Mouse (Mus musculus): ENCODE measurements around the gene Mocs2.

Gene Mocs2

DNA sequence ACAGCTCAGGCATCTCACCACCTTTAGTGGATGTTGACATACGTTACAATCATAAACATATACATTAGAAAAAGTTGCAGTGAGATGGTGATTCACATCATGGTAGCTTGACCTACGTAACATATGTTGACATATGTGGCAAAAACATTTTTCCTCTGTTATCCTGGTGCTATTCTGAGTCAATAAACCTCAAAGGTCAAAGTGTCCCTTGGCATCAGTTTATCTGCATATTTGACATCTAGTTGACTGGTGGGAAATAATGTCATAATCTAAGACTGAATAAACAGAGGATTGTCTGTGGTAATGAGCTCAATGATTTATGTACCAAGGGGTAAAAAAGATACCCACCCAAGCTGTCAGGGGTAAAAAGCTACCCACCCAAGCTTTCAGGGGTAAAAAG is 35.1 kb downstream of the Mocs2 start:
- in situ Hi-C loops (cut with MboI, MseI) = no loop called here

- in situ Hi-C loops (cut with MboI, MseI) = no loop called here
Measured at GRCm38 (mm10) chr13:114854023-114854422, 36.0 kb downstream of the Mocs2 start.

GRCm38 (mm10) chr13:114854428-114854827 is 36.4 kb downstream of the Mocs2 start:
- in situ Hi-C loops (cut with MboI, MseI) = no loop called here

DNA sequence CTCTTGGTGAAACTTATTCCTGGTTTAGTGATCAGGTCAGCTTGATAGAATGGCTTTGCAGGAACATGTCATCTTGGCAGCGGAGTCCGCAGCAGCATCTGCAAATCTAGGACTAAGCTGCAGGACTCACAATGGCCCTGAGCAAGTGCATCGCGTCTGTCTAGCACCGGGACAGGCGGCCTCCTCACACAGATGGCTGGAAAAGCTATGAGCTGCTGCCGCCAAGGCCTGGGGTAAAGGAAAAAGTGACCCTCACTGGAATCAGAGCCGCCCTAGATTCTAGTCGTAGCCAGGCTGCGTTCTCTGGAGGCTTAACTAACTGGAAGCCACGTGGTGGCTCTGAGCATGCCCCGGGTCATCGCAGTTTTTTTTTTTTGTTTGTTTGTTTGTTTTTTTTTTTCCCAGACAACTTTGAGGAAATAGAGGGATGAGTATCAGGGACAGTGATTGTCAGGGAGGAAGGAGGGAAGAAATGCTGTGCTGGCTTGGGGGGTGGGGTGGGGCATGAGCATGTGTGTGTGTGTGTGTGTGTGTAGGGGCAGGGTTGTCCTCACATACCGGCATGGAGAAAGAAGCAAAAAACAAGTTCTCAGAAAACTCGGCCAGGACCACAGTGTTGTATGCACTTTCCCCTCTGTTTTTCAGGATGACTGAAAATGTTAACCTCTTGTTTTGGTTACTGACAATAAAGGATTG is 37.7 kb downstream of the Mocs2 start:
- in situ Hi-C loops (cut with MboI, MseI) = no loop called here

- in situ Hi-C loops (cut with MboI, MseI) = no loop called here
Measured at GRCm38 (mm10) chr13:114856269-114856627, 38.2 kb downstream of the Mocs2 start.

- in situ Hi-C loops (cut with MboI, MseI) = no loop called here
Measured at GRCm38 (mm10) chr13:114857525-114857924, 39.5 kb downstream of the Mocs2 start.

DNA sequence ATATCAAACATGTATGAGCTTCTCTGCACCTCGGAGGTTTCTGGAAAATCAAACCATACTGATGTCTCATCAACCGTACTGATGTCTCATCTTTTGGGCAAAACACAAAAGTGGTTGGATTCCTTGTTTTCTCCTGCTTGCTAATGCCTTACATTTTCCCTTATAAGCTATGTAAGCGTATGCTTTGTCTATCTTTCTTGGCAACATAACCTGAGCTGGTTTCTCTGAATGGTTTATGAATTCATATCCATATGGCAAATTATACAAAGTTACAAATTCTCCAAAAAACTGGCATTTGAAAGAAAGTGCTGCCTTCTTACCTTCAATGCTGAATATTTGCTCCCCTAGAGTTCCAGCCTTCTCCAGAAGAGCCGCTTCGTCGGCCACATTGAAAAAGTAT is 56.7 kb downstream of the Mocs2 start:
- in situ Hi-C loops (cut with MboI, MseI) = no loop called here

- in situ Hi-C loops (cut with MboI, MseI) = no loop called here
Measured at GRCm38 (mm10) chr13:114876005-114876520, 58.0 kb downstream of the Mocs2 start.

DNA sequence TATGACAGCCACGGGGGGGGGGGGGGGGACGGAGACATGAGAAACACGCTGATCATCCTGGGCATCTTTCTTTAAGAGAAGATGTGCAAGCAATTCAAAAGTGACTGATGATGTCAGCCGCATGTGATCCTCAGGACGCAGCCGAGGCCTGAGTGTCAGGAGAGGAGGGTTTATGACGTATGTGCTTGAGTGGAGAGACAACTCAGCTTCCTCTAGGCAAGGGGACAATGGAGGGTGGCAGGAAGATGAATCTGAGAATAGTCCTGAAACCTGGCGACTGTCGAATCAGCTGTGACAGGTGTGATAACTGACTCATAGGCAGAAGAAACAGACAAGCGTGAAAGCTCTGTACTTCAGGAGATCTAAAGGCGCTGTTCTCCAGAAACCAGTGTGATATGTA is 60.6 kb downstream of the Mocs2 start:
- in situ Hi-C loops (cut with MboI, MseI) = no loop called here

Measured in regulatory T cell (primary cell).